ENCODE assay signal across 7 mouse cellular contexts in the genomic region with DNA sequence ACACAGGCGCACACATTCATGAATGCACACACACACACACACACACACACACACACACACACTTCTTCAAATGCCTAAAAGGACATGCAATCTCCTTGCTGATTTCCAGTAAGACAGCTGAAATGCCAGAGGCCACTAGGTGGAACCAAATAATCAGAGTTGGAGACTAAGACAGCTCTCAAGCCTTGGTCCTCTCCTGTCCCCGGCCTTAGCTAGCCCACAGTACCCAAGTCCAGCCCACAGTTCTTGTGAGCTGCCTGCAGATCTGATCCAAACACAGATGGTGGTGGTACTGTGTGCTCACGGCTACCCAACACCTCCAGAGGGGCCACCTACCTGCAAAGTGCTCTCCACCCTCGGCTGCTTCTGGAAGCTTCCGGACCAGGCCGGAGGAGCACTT. TPM values are rescaled to one million over a fixed set of nuclear protein-coding genes. Genes with fewer than 3 reads are reported as not detected.
DNase-seq lines count a peak whose midpoint lies in the region; ATAC-seq and TF ChIP-seq lines count a peak whose summit lies in the region.

No protein-coding gene starts in this region.

- intact Hi-C loops in left cerebral cortex, postnatal 25 days (cut with DNase I) = loop anchor here (1.0 kb wide), 2 partner anchors 87 to 196 kb away; no protein-coding TSS in a partner anchor

- TF ChIP-seq POLR2A in bone marrow macrophage, adult 2 months (IDR thresholded peaks at IDR 0.05; ENCODE audit: borderline replicate concordance, low read depth, low read length) = no peak

- no peak overlapping the region for H3K9ac ChIP-seq in forebrain, embryonic 12.5 days
- H3K9ac ChIP-seq in hindbrain, embryonic 15.5 days = no peak overlapping the region
- H3K9ac ChIP-seq in midbrain, embryonic 13.5 days (replicated peaks) = no peak overlapping the region

- DNase-seq in MN1 (ENCODE audit: low spot score) = peak; percentile 91
- DNase-seq in left cerebral cortex, postnatal 25 days (ENCODE audit: low spot score in 2 of 2) = peak; percentile 71 to 85
- DNase-seq in urinary bladder, postnatal 36 days (ENCODE audit: low spot score in 2 of 2) = peak; percentile 57 to 64

- 59% methylated on average over 6 of the region's 6 CpGs for WGBS in forebrain, embryonic 12.5 days
- WGBS in hindbrain, embryonic 15.5 days = 65% methylated on average over 6 of the region's 6 CpGs
- 59% methylated on average over 6 of the region's 6 CpGs for whole genome bisulfite sequencing in midbrain, embryonic 13.5 days

- H3K4me3 ChIP-seq in bone marrow macrophage, adult 2 months (ENCODE audit: insufficient read depth, low read length) = no peak overlapping the region
- H3K4me3 ChIP-seq in forebrain, embryonic 12.5 days (replicated peaks) = no peak overlapping the region
- no peak overlapping the region for H3K4me3 ChIP-seq in hindbrain, embryonic 15.5 days
- H3K4me3 ChIP-seq in midbrain, embryonic 13.5 days (replicated peaks) = no peak overlapping the region

- H3K36me3 ChIP-seq in forebrain, embryonic 12.5 days (replicated peaks) = no peaks in the 10 kb centered on the region
- no peaks in the 10 kb centered on the region for H3K36me3 ChIP-seq in hindbrain, embryonic 15.5 days
- H3K36me3 ChIP-seq in midbrain, embryonic 13.5 days = no peaks in the 10 kb centered on the region

- ATAC-seq in forebrain, embryonic 12.5 days (ENCODE audit: low FRiP score) = peak; percentile 44; the same call in 1 of the 2 replicates
- ATAC-seq in hindbrain, embryonic 15.5 days (ENCODE audit: low FRiP score, low read depth) = peak; percentile 80
- ATAC-seq in midbrain, embryonic 13.5 days = peak; percentile 91

- H3K4me1 ChIP-seq in bone marrow macrophage, adult 2 months (ENCODE audit: control insufficient read depth, insufficient read depth, low read length) = no peaks in the 10 kb centered on the region
- no peaks in the 10 kb centered on the region for H3K4me1 ChIP-seq in forebrain, embryonic 12.5 days
- H3K4me1 ChIP-seq in hindbrain, embryonic 15.5 days (replicated peaks) = peaks cover 4% of the 10 kb centered on the region; the same call in 1 of the 2 replicates
- no peaks in the 10 kb centered on the region for H3K4me1 ChIP-seq in midbrain, embryonic 13.5 days (replicated peaks)

- H3K9me3 ChIP-seq in forebrain, embryonic 12.5 days = no peaks in the 10 kb centered on the region
- no peaks in the 10 kb centered on the region for H3K9me3 ChIP-seq in hindbrain, embryonic 15.5 days
- H3K9me3 ChIP-seq in midbrain, embryonic 13.5 days = no peaks in the 10 kb centered on the region

- H3K27me3 ChIP-seq in forebrain, embryonic 12.5 days = no peaks in the 10 kb centered on the region
- H3K27me3 ChIP-seq in hindbrain, embryonic 15.5 days = no peaks in the 10 kb centered on the region
- no peaks in the 10 kb centered on the region for H3K27me3 ChIP-seq in midbrain, embryonic 13.5 days

- no peak overlapping the region for H3K4me2 ChIP-seq in forebrain, embryonic 12.5 days
- no peak overlapping the region for H3K4me2 ChIP-seq in hindbrain, embryonic 15.5 days
- no peak overlapping the region for H3K4me2 ChIP-seq in midbrain, embryonic 13.5 days (replicated peaks)

- TF ChIP-seq CTCF in bone marrow macrophage, adult 2 months (IDR thresholded peaks at IDR 0.05; ENCODE audit: low read depth, low read length) = peak; percentile 27; the same call in 1 of the 2 replicates

- H3K27ac ChIP-seq in bone marrow macrophage, adult 2 months (ENCODE audit: insufficient read depth, low read depth, low read length) = no peak overlapping the region
- H3K27ac ChIP-seq in forebrain, embryonic 12.5 days = no peak overlapping the region
- no peak overlapping the region for H3K27ac ChIP-seq in hindbrain, embryonic 15.5 days (replicated peaks)
- H3K27ac ChIP-seq in midbrain, embryonic 13.5 days = no peak overlapping the region

RNA-seq across cellular contexts. Expression of gene Gpr37l1, which starts 4.5 kb away (rescaled TPM):
- not detected in 2 replicates for polyA plus RNA-seq in bone marrow macrophage, adult 2 months (2012; ENCODE audit: insufficient read depth, insufficient read length, missing spikeins)
- not detected in 2 replicates for polyA plus RNA-seq in forebrain, embryonic 12.5 days (2016; fragmentation: Nextera tagmentation; extraction: Ambion mirVana)
- 1.4 and 2.5 TPM in 2 replicates for polyA plus RNA-seq in hindbrain, embryonic 15.5 days (2015; fragmentation: Nextera tagmentation; extraction: Ambion mirVana)
- total RNA-seq in left cerebral cortex, postnatal 25 days (2021) = 100 to 1,000 TPM; 182 to 212 TPM
- 0.13 and 0.17 TPM in 2 replicates for polyA plus RNA-seq in midbrain, embryonic 13.5 days (2015; fragmentation: Nextera tagmentation; extraction: Ambion mirVana)

RNA-seq across cellular contexts. Expression of gene Arl8a, which starts 25.4 kb away (rescaled TPM):
- polyA plus RNA-seq in bone marrow macrophage, adult 2 months (2012; ENCODE audit: insufficient read depth, insufficient read length, missing spikeins) = 204 TPM in 2 replicates
- 113 and 119 TPM in 2 replicates for polyA plus RNA-seq in forebrain, embryonic 12.5 days (2016; fragmentation: Nextera tagmentation; extraction: Ambion mirVana)
- polyA plus RNA-seq in hindbrain, embryonic 15.5 days (2015; fragmentation: Nextera tagmentation; extraction: Ambion mirVana) = 343 and 418 TPM in 2 replicates
- 100 to 1,000 TPM; 261 to 278 TPM for total RNA-seq in left cerebral cortex, postnatal 25 days (2021)
- 234 and 247 TPM in 2 replicates for polyA plus RNA-seq in midbrain, embryonic 13.5 days (2015; fragmentation: Nextera tagmentation; extraction: Ambion mirVana)

RNA-seq across cellular contexts. Expression of gene Ptpn7, which starts 39.5 kb away (rescaled TPM):
- polyA plus RNA-seq in bone marrow macrophage, adult 2 months (2012; ENCODE audit: insufficient read depth, insufficient read length, missing spikeins) = 42.8 and 49.1 TPM in 2 replicates
- 0.78 and 1.0 TPM in 2 replicates for polyA plus RNA-seq in forebrain, embryonic 12.5 days (2016; fragmentation: Nextera tagmentation; extraction: Ambion mirVana)
- 0.29 and 0.45 TPM in 2 replicates for polyA plus RNA-seq in hindbrain, embryonic 15.5 days (2015; fragmentation: Nextera tagmentation; extraction: Ambion mirVana)
- 1 to 10 TPM in 1 of 2 experiments, under 1 TPM in 1; 0.16 to 1.0 TPM for total RNA-seq in left cerebral cortex, postnatal 25 days (2021)
- polyA plus RNA-seq in midbrain, embryonic 13.5 days (2015; fragmentation: Nextera tagmentation; extraction: Ambion mirVana) = 0.46 and 0.51 TPM in 2 replicates

Comparison
In these comparisons a context has a peak if more than half of its experiments do, and no peak if none do; other contexts are left out.
1. RNA of gene Ptpn7, which starts 39.5 kb away (polyA plus RNA-seq): 42.8 to 49.1 TPM in bone marrow macrophage, adult 2 months; 0.78 to 1.0 TPM in forebrain, embryonic 12.5 days, 0.46 to 0.51 TPM in midbrain, embryonic 13.5 days and 0.29 to 0.45 TPM in hindbrain, embryonic 15.5 days; every median in the first group is over 10 times any median in the second.
2. Peak in every context shown above with its lines, with median percentiles within 50 percentile points of each other: DNase-seq and ATAC-seq.